Mouse (Mus musculus) left cerebral cortex, postnatal 10 days (tissue): ENCODE results near the gene Zc2hc1b. TPM values are rescaled to one million over a fixed set of nuclear protein-coding genes. Genes with fewer than 3 reads are reported as not detected.

ENCODE experiments used
- total RNA-seq, 2 experiments: library from RNA; stranded (reverse); gene quantifications; 2 replicates each; pipeline ENCODE4 v1.2.3; 2021

The Zc2hc1b gene
- total RNA-seq, 2 experiments from 2014 or later, result not detected

Other genes with a start within 250 kb of the Zc2hc1b start
- 1 to 10 TPM in 1 of 2 experiments, under 1 TPM in 1; 0.32 to 1.2 TPM for gene Stx11, start 213.7 kb downstream of the Zc2hc1b start, total RNA-seq
- gene Sf3b5, start 172.7 kb downstream of the Zc2hc1b start, total RNA-seq, result 1 to 10 TPM; 7.8 to 8.8 TPM
- gene Plagl1, start 117.5 kb downstream of the Zc2hc1b start, total RNA-seq, result 10 to 100 TPM; 17.4 to 22.9 TPM
- gene Ltv1, start 15.1 kb upstream of the Zc2hc1b start, total RNA-seq, result 10 to 100 TPM; 20.5 to 23.2 TPM